Mouse (Mus musculus) duodenum, adult 2 months (tissue): ENCODE results near the gene Olfr1359. TPM values are rescaled to one million over a fixed set of nuclear protein-coding genes. Genes with fewer than 3 reads are reported as not detected.

Experiments
- polyA plus RNA-seq: library from polyadenylated mRNA; depleted of rRNA; stranded (reverse); fragments of >200 nt; gene quantifications from 2 replicates; pipeline ENCODE4 v1.2.3, GENCODE M21; 2012; ENCODE audit warnings: low replicate concordance; rRNA removed

Gene Olfr1359
- not detected in 2 replicates for polyA plus RNA-seq

DNA sequence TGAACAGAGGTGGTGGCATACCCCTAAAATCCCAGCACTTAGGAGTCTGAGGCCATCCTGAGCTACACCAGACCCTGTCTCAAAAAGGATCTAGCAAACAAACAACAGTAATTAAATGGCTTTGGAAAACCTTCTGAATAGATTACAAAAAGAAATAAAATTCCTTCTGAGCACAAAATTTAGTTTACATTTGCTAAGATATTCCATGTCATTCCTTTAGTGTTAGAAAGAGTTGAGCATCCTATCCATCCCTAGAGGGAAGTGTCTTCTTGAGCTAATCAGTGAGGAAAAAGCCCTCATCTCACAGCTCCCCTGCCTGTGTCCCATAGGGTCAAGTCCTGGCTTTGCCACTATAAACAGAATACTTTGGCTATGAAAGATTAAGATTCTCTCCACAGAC lies at the start of gene Olfr1359:
Gene Olfr1359, plus strand, starts transcription at position 301 of the 400 bp plus-strand sequence.

DNA sequence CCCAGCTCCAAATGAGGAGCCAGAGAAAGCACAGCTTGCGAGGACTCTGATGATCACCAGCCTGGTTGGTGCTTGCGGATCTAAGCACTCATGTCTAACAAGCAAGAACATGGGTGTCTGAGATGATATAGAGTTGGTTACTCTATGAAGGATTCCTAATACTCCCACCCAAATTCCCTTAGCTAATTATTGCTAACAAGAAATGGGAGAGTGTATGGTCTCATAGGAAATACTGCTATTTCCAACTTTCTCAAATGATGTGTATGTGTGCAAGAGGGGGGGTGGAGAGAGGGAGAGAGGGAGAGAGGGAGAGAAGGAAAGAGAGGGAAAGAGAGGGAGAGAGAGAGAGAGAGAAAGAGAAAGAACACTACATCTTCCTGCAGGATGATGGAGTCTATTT lies 34.6 kb upstream of the Olfr1359 start, which contains the start of gene Olfr1361:
Gene Olfr1361, minus strand, starts transcription at position 101 of the 400 bp plus-strand sequence.

DNA sequence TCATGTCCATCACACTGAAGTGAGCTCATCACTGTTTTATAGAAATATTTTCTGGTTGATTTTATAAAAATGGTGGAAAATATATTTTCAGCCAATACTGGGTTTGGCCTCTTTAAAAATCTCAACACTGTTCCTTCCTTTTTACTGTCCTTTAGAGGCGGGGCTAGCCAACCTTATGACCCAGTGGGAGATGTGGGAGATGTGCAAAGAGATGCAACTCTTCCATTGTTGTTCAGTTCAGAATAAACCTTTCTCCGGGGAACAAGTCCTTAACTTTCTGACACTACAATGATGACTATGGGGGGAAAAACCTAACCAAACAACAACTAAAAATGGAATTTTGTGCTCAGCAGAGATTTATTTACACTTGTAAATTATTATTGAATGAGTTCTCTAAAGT lies 20.6 kb upstream of the Olfr1359 start, which contains the start of gene Olfr1360:
Gene Olfr1360, minus strand, starts transcription at position 101 of the 400 bp plus-strand sequence.

DNA sequence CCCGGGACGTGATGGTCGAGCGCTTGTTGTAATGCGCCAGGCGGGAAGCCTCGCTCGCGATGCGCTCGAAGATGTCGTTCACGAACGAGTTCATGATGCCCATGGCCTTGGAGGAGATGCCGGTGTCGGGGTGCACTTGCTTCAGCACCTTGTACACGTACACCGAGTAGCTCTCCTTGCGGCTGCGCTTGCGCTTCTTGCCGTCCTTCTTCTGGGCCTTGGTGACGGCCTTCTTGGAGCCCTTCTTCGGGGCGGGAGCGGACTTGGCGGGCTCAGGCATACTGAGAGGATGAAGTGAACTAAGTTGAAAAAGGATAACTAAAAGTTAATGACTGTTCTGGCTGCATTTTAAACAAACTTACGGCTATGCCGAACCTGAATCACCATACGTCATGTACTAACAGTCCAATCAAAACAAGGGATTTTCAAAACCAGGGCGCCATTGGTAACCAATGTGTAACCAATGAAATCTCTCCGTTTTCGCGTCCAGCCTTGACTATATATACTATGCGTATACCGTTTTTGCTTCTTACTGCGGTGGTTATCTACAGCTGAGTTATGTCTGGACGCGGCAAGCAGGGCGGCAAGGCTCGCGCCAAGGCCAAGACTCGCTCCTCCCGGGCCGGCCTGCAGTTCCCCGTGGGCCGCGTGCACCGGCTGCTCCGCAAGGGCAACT lies 18.1 kb downstream of the Olfr1359 start, which contains the start of the genes Hist1h2bl and Hist1h2ai:
Gene Hist1h2bl, minus strand, starts transcription at position 280 of the 676 bp plus-strand sequence.
Gene Hist1h2ai, plus strand, starts transcription at position 559 of the 676 bp plus-strand sequence.

DNA sequence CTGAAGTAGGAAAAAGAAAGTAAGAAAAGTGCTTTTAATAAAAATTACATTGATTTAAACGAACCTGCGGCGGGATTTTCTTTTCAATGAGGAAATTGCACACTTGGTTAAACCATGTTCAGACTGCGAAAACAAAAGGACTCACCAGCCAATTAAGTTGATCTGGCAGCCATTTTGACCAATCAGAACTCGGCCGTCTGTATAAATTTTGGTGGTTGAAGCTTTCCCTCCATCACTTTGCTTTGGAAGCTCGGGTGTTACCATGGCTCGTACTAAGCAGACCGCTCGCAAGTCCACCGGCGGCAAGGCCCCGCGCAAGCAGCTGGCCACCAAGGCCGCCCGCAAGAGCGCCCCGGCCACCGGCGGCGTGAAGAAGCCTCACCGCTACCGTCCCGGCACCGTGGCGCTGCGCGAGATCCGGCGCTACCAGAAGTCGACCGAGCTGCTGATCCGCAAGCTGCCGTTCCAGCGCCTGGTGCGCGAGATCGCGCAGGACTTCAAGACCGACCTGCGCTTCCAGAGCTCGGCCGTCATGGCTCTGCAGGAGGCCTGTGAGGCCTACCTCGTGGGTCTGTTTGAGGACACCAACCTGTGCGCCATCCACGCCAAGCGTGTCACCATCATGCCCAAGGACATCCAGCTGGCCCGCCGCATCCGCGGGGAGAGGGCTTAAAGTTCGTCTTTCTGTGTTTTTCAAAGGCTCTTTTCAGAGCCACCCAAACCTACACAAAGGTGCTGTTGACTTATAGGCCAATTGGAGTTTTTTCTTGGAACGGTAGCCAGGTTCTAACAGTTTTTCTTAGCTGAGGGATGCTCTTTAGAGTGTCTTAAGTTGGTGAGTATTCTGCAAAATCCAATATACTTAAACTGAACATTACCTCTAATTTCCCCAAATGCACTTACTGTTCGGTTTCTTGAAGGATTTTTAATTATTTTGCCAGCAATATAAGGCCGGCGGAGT lies 19.8 kb downstream of the Olfr1359 start, which contains the start of gene Hist1h3h:
Gene Hist1h3h, plus strand, starts transcription at position 263 of the 961 bp plus-strand sequence.

DNA sequence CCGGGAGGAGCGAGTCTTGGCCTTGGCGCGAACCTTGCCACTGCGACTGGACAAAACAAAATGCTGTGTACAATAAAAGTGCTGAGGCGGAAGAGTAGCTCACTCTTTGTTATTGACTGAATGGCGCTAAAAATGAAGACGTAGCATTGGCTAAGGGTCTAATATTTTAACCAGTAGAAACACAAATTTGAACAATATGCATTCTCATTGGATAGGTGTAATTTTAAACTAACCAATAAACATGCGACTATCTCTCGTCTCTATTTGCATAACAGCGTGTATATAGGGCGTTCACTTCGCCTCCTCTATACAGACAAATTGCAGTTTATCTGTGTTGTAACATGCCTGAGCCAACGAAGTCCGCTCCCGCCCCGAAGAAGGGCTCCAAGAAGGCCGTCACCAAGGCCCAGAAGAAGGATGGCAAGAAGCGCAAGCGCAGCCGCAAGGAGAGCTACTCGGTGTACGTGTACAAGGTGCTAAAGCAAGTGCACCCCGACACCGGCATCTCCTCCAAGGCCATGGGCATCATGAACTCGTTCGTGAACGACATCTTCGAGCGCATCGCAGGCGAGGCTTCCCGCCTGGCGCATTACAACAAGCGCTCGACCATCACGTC lies 24.0 kb downstream of the Olfr1359 start, which contains the start of gene Hist1h2bm:
Gene Hist1h2bm, plus strand, starts transcription at position 288 of the 616 bp plus-strand sequence.

DNA sequence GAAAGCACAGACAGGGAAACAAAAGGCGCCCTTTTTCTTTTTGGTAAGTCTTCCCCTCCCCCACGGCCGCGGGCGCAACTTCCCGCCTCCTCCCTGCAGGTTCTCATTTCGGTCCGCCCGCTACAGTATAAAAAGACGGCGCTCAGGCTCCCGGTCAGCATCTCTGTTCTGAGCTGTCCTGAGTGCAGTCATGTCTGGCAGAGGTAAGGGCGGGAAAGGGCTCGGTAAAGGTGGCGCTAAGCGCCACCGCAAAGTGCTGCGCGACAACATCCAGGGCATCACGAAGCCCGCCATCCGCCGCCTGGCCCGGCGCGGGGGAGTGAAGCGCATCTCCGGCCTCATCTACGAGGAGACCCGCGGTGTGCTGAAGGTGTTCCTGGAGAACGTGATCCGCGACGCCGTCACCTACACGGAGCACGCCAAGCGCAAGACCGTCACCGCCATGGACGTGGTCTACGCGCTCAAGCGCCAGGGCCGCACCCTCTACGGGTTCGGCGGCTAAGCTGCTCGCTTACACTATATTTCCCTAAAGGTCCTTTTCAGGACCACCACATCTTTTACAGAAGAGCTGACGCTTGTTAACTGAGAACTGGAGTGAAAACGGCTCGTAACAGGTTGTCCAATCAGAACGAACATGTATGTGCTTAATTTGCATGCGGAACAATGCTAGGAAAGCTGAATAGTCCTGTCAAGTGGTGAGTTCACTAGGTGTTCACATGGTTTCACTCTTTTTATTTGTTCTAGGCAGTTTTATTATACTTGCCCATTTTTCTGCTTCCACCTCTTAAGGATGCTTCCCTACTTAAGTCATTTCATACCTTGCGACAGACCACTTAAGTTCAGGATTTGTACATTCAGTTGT lies 37.2 kb downstream of the Olfr1359 start, which contains the start of gene Hist1h4j:
Gene Hist1h4j, plus strand, starts transcription at position 159 of the 862 bp plus-strand sequence.

DNA sequence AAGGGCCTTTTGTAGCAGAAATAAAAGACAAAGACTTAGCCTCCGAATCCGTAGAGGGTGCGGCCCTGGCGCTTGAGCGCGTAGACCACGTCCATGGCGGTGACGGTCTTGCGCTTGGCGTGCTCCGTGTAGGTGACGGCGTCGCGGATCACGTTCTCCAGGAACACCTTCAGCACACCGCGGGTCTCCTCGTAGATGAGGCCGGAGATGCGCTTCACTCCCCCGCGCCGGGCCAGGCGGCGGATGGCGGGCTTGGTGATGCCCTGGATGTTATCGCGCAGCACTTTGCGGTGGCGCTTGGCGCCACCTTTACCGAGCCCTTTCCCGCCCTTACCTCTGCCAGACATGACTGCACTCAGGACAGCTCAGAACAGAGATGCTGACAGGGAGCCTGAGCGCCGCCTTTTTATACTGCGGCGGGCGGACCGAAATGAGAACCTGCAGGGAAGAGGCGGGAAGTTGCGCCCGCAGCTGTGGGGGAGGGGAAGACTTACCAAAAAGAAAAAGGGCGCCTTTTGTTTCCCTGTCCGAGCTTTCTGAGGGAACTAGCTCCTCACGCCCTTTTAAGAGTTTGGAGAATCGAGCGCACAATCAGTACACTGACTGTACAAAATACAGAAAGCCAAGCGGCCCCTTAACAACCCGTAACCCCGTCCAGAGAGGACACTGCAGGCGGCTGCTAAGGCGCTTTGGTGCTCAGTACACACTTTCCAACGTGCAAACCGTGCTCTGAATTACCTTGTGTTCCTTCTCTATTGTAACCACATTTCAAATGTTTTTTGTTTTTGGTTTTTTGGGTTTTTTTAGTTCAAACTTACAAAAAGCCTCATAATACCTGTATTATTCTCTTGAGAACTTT lies 52.5 kb downstream of the Olfr1359 start, which contains the start of gene Hist1h4k:
Gene Hist1h4k, minus strand, starts transcription at position 347 of the 859 bp plus-strand sequence.

DNA sequence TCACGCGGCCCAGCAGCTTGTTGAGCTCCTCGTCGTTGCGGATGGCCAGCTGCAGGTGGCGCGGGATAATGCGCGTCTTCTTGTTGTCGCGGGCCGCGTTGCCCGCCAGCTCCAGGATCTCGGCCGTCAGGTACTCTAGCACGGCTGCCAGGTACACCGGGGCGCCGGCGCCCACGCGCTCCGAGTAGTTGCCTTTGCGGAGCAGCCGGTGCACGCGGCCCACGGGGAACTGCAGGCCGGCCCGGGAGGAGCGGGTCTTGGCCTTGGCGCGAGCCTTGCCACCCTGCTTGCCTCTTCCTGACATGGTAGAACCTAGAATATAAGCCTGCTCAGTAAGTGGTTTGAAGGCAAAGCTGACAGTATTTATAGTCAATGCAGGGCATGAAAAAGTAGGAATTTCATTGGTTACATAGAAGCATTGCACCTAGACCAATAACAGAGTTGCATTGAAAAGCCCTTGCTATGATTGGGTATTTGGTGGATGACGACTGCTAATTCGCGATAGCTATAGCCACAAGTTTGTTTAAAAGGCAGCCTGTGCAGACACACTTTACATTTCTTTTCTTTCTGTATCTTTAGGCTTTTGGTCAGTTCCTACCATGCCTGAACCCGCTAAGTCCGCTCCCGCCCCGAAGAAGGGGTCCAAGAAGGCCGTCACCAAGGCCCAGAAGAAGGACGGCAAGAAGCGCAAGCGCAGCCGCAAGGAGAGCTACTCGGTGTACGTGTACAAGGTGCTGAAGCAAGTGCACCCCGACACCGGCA lies 55.8 kb downstream of the Olfr1359 start, which contains the start of the genes Hist1h2ak and Hist1h2bn:
Gene Hist1h2ak, minus strand, starts transcription at position 304 of the 762 bp plus-strand sequence.
Gene Hist1h2bn, plus strand, starts transcription at position 600 of the 762 bp plus-strand sequence.

Other genes with a start within 250 kb of the Olfr1359 start
- gene Zscan26, start 244.4 kb upstream of the Olfr1359 start, polyA plus RNA-seq: 1.2 and 2.0 TPM in 2 replicates
- 0.28 TPM in 1 of 2 replicates, not detected in the other for gene Nkapl, start 229.6 kb upstream of the Olfr1359 start, polyA plus RNA-seq
- gene Zkscan4, start 219.2 kb upstream of the Olfr1359 start, polyA plus RNA-seq: 0.07 and 0.11 TPM in 2 replicates
- not detected in 2 replicates for gene Gm10065, start 218.7 kb upstream of the Olfr1359 start, polyA plus RNA-seq
- gene AK157302, start 202.9 kb upstream of the Olfr1359 start, polyA plus RNA-seq: not detected in 2 replicates
- 34.6 and 52.3 TPM in 2 replicates for gene Gm11273, start 196.7 kb upstream of the Olfr1359 start, polyA plus RNA-seq
- gene Zkscan8, start 167.0 kb upstream of the Olfr1359 start, polyA plus RNA-seq: 0.26 and 0.42 TPM in 2 replicates
- not detected in 2 replicates for gene Olfr1366, start 155.3 kb upstream of the Olfr1359 start, polyA plus RNA-seq
- gene Olfr1535, start 138.2 kb upstream of the Olfr1359 start, polyA plus RNA-seq: not detected in 2 replicates
- gene Olfr1364, start 116.4 kb upstream of the Olfr1359 start, polyA plus RNA-seq: not detected in 2 replicates
- gene Olfr1362, start 84.1 kb upstream of the Olfr1359 start, polyA plus RNA-seq: not detected in 2 replicates
- gene Olfr11, start 55.6 kb upstream of the Olfr1359 start, polyA plus RNA-seq: not detected in 2 replicates
- gene Olfr1361, start 34.7 kb upstream of the Olfr1359 start, polyA plus RNA-seq: not detected in 2 replicates
- not detected in 2 replicates for gene Olfr1360, start 20.7 kb upstream of the Olfr1359 start, polyA plus RNA-seq
- gene Hist1h2bl, start 18.0 kb downstream of the Olfr1359 start, polyA plus RNA-seq: 7.5 and 8.8 TPM in 2 replicates
- gene Hist1h2ai, start 18.3 kb downstream of the Olfr1359 start, polyA plus RNA-seq: 13.1 and 96.4 TPM in 2 replicates
- 70.2 and 104 TPM in 2 replicates for gene Hist1h3h, start 19.5 kb downstream of the Olfr1359 start, polyA plus RNA-seq
- 3.8 and 7.0 TPM in 2 replicates for gene Hist1h2bm, start 23.9 kb downstream of the Olfr1359 start, polyA plus RNA-seq
- 3.1 and 3.3 TPM in 2 replicates for gene Hist1h4j, start 37.0 kb downstream of the Olfr1359 start, polyA plus RNA-seq
- gene Hist1h4k, start 52.4 kb downstream of the Olfr1359 start, polyA plus RNA-seq: 26.4 and 32.3 TPM in 2 replicates
- gene Hist1h2ak, start 55.7 kb downstream of the Olfr1359 start, polyA plus RNA-seq: 28.1 and 60.3 TPM in 2 replicates
- 10.3 and 18.9 TPM in 2 replicates for gene Hist1h2bn, start 56.0 kb downstream of the Olfr1359 start, polyA plus RNA-seq
- gene Hist1h1b, start 82.5 kb downstream of the Olfr1359 start, polyA plus RNA-seq: 1.6 and 2.1 TPM in 2 replicates
- 76.2 and 99.7 TPM in 2 replicates for gene Hist1h3i, start 85.3 kb downstream of the Olfr1359 start, polyA plus RNA-seq
- 8.4 and 153 TPM in 2 replicates for gene Hist1h2an, start 89.1 kb downstream of the Olfr1359 start, polyA plus RNA-seq
- 2.6 and 4.6 TPM in 2 replicates for gene Hist1h2bp, start 89.3 kb downstream of the Olfr1359 start, polyA plus RNA-seq
- 23.5 and 27.4 TPM in 2 replicates for gene Hist1h2bq, start 112.1 kb downstream of the Olfr1359 start, polyA plus RNA-seq
- not detected in 2 replicates for gene Hist1h2ao, start 112.4 kb downstream of the Olfr1359 start, polyA plus RNA-seq
- gene Hist1h4m, start 113.6 kb downstream of the Olfr1359 start, polyA plus RNA-seq: 1.3 and 6.9 TPM in 2 replicates
- gene Hist1h4n, start 134.1 kb downstream of the Olfr1359 start, polyA plus RNA-seq: 20.7 and 25.5 TPM in 2 replicates
- 223 and 1,937 TPM in 2 replicates for gene Hist1h2ap, start 135.4 kb downstream of the Olfr1359 start, polyA plus RNA-seq
- gene Hist1h2br, start 135.6 kb downstream of the Olfr1359 start, polyA plus RNA-seq: 22.5 and 29.8 TPM in 2 replicates
- gene Zfp184, start 247.0 kb downstream of the Olfr1359 start, polyA plus RNA-seq: 0.14 and 0.51 TPM in 2 replicates